Mouse (Mus musculus): Measurements from ENCODE around the gene Prrg2. TPM values are rescaled to one million over a fixed set of nuclear protein-coding genes. Genes with fewer than 3 reads are reported as not detected.

Gene Prrg2
- total and polyA plus RNA-seq, 2 experiments = 26.1 to 74.1 TPM

GRCm38 (mm10) chr7:45104941-45105340, 42.5 kb upstream of the Prrg2 start:
- no peak for DNase-seq (ENCODE audit: extremely low read depth, low read depth, low spot score)
- no peak overlapping the region for H3K9ac ChIP-seq (ENCODE audit: low read depth, low read length)
- TF ChIP-seq POLR2A (IDR thresholded peaks at IDR 0.05; ENCODE audit: extremely low read depth, insufficient read depth, low read length) (no peak), CTCF (IDR thresholded peaks at IDR 0.05; ENCODE audit: low read depth, low read length) (no peak)
- peaks cover 8% of the 10 kb centered on the region; the same call in 1 of the 2 replicates for H3K36me3 ChIP-seq (ENCODE audit: control insufficient read depth, insufficient read depth, low read length)
- 83% methylated on average over 5 of the region's 5 CpGs for WGBS
- no peaks in the 10 kb centered on the region for H3K27me3 ChIP-seq (ENCODE audit: control insufficient read depth, insufficient read depth, low read length)
- peaks cover 14% of the 10 kb centered on the region for H3K4me1 ChIP-seq (ENCODE audit: control insufficient read depth, insufficient read depth, low read length)
- no peak overlapping the region for H3K27ac ChIP-seq (replicated peaks; ENCODE audit: insufficient read depth, low read depth, low read length)
- no peaks in the 10 kb centered on the region for H3K79me2 ChIP-seq (ENCODE audit: control insufficient read depth, insufficient read depth, low read length)
- no peak overlapping the region for H3K4me3 ChIP-seq (ENCODE audit: insufficient read depth, low read depth, low read length)

- peak; percentile 82 for TF ChIP-seq POLR2A (IDR thresholded peaks at IDR 0.05; ENCODE audit: extremely low read depth, insufficient read depth, low read length)
- TF ChIP-seq CTCF (IDR thresholded peaks at IDR 0.05; ENCODE audit: low read depth, low read length) = no peak
- peak; percentile 100 for DNase-seq (ENCODE audit: extremely low read depth, low read depth, low spot score)
- Histone ChIP-seq H3K79me2 (ENCODE audit: control insufficient read depth, insufficient read depth, low read length) (no peaks in the 10 kb centered on the region), H3K9ac (ENCODE audit: low read depth, low read length) (peak within 1 kb of the TSS; percentile 84), H3K36me3 (ENCODE audit: control insufficient read depth, insufficient read depth, low read length) (peaks cover 10% of the 10 kb centered on the region; the same call in 1 of the 2 replicates), H3K27me3 (ENCODE audit: control insufficient read depth, insufficient read depth, low read length) (no peaks in the 10 kb centered on the region), H3K27ac (replicated peaks; ENCODE audit: insufficient read depth, low read depth, low read length) (peak within 1 kb of the TSS; percentile 95), H3K4me1 (ENCODE audit: control insufficient read depth, insufficient read depth, low read length) (peaks cover 14% of the 10 kb centered on the region), H3K4me3 (ENCODE audit: insufficient read depth, low read depth, low read length) (peak within 1 kb of the TSS; percentile 69)
- under 1% methylated on average over 7 of the region's 7 CpGs for WGBS
Measured at GRCm38 (mm10) chr7:45103652-45104180, 41.2 kb upstream of the Prrg2 start, which contains the start of gene Fcgrt. TSS of gene Fcgrt (minus strand) at chr7:45103851.

- Histone ChIP-seq H3K4me1 (ENCODE audit: control insufficient read depth, insufficient read depth, low read length) (peaks cover 14% of the 10 kb centered on the region), H3K79me2 (ENCODE audit: control insufficient read depth, insufficient read depth, low read length) (no peaks in the 10 kb centered on the region), H3K36me3 (ENCODE audit: control insufficient read depth, insufficient read depth, low read length) (peaks cover 13% of the 10 kb centered on the region; the same call in 1 of the 2 replicates), H3K27me3 (ENCODE audit: control insufficient read depth, insufficient read depth, low read length) (no peaks in the 10 kb centered on the region), H3K27ac (replicated peaks; ENCODE audit: insufficient read depth, low read depth, low read length) (peak overlapping the region; percentile 95), H3K9ac (ENCODE audit: low read depth, low read length) (peak overlapping the region; percentile 84), H3K4me3 (ENCODE audit: insufficient read depth, low read depth, low read length) (peak overlapping the region; percentile 69)
- 6% methylated on average over 9 of the region's 9 CpGs for WGBS
- peak; percentile 82 for DNase-seq (ENCODE audit: extremely low read depth, low read depth, low spot score)
- no peak for TF ChIP-seq POLR2A (IDR thresholded peaks at IDR 0.05; ENCODE audit: extremely low read depth, insufficient read depth, low read length)
- TF ChIP-seq CTCF (IDR thresholded peaks at IDR 0.05; ENCODE audit: low read depth, low read length) = peak; percentile 22; the same call in 1 of the 2 replicates
Measured at GRCm38 (mm10) chr7:45102940-45103585, 40.6 kb upstream of the Prrg2 start.

GRCm38 (mm10) chr7:45102441-45102840, 40.0 kb upstream of the Prrg2 start:
- 16% methylated on average over 11 of the region's 11 CpGs for WGBS
- H3K4me3 ChIP-seq (ENCODE audit: insufficient read depth, low read depth, low read length) = peak overlapping the region; percentile 69
- TF ChIP-seq CTCF (IDR thresholded peaks at IDR 0.05; ENCODE audit: low read depth, low read length) (no peak), POLR2A (IDR thresholded peaks at IDR 0.05; ENCODE audit: extremely low read depth, insufficient read depth, low read length) (no peak)
- H3K27ac ChIP-seq (replicated peaks; ENCODE audit: insufficient read depth, low read depth, low read length) = peak overlapping the region; percentile 95
- no peaks in the 10 kb centered on the region for H3K79me2 ChIP-seq (ENCODE audit: control insufficient read depth, insufficient read depth, low read length)
- H3K9ac ChIP-seq (ENCODE audit: low read depth, low read length) = peak overlapping the region; percentile 63
- no peak for DNase-seq (ENCODE audit: extremely low read depth, low read depth, low spot score)
- peaks cover 14% of the 10 kb centered on the region for H3K4me1 ChIP-seq (ENCODE audit: control insufficient read depth, insufficient read depth, low read length)
- H3K36me3 ChIP-seq (ENCODE audit: control insufficient read depth, insufficient read depth, low read length) = peaks cover 17% of the 10 kb centered on the region; the same call in 1 of the 2 replicates
- no peaks in the 10 kb centered on the region for H3K27me3 ChIP-seq (ENCODE audit: control insufficient read depth, insufficient read depth, low read length)

GRCm38 (mm10) chr7:45100046-45100445, 37.6 kb upstream of the Prrg2 start:
- TF ChIP-seq CTCF (IDR thresholded peaks at IDR 0.05; ENCODE audit: low read depth, low read length) (no peak), POLR2A (IDR thresholded peaks at IDR 0.05; ENCODE audit: extremely low read depth, insufficient read depth, low read length) (no peak)
- H3K4me1 ChIP-seq (ENCODE audit: control insufficient read depth, insufficient read depth, low read length) = peaks cover 17% of the 10 kb centered on the region
- no peaks in the 10 kb centered on the region for H3K79me2 ChIP-seq (ENCODE audit: control insufficient read depth, insufficient read depth, low read length)
- DNase-seq (ENCODE audit: extremely low read depth, low read depth, low spot score) = no peak
- no peak overlapping the region for H3K4me3 ChIP-seq (ENCODE audit: insufficient read depth, low read depth, low read length)
- peaks cover 25% of the 10 kb centered on the region; the same call in 1 of the 2 replicates for H3K36me3 ChIP-seq (ENCODE audit: control insufficient read depth, insufficient read depth, low read length)
- 80% methylated on average over 6 of the region's 6 CpGs for WGBS
- no peaks in the 10 kb centered on the region for H3K27me3 ChIP-seq (ENCODE audit: control insufficient read depth, insufficient read depth, low read length)
- H3K9ac ChIP-seq (ENCODE audit: low read depth, low read length) = no peak overlapping the region
- H3K27ac ChIP-seq (replicated peaks; ENCODE audit: insufficient read depth, low read depth, low read length) = no peak overlapping the region

Measured in liver, adult 2 months (tissue).